Mouse (Mus musculus) liver, adult 2 months (tissue): ENCODE results near the gene Ntn3. TPM values are rescaled to one million over a fixed set of nuclear protein-coding genes. Genes with fewer than 3 reads are reported as not detected.
A peak's percentile ranks its signal among the peaks of the same experiment; 100 is the strongest.

Experiments
- DNase-seq: peaks from one replicate; pipeline ENCODE4 v3.0.0-alpha.2; 2011; ENCODE audit warnings: low read depth, low spot score; ENCODE audit errors: extremely low read depth
- H3K27ac ChIP-seq: fragments of 200-500 bp; replicated peaks from 2 replicates; pipeline ENCODE4 v1.5.1; 2012; ENCODE audit warnings: low read depth, mild to moderate bottlenecking, control low read depth, inconsistent platforms, low read length; ENCODE audit not compliant: insufficient read depth
- H3K27me3 ChIP-seq: fragments of 200-500 bp; 2 replicates; pipeline ENCODE4 v1.6.1; 2012; ENCODE audit warnings: mild to moderate bottlenecking, moderate library complexity, low read length, inconsistent platforms; ENCODE audit not compliant: control insufficient read depth, insufficient read depth
- H3K36me3 ChIP-seq: fragments of 200-500 bp; 2 replicates; pipeline ENCODE4 v1.6.1; 2012; ENCODE audit warnings: low read length, inconsistent platforms; ENCODE audit not compliant: control insufficient read depth, insufficient read depth
- H3K4me1 ChIP-seq: fragments of 200-500 bp; 2 replicates; pipeline ENCODE4 v1.6.1; 2011; ENCODE audit warnings: low read length; ENCODE audit not compliant: control insufficient read depth, insufficient read depth
- H3K4me3 ChIP-seq: fragments of 200-500 bp; 2 replicates; pipeline ENCODE4 v1.5.1; 2011; ENCODE audit warnings: low read depth, mild to moderate bottlenecking, control low read depth, low read length, moderate library complexity; ENCODE audit not compliant: insufficient read depth
- H3K79me2 ChIP-seq: fragments of 200-500 bp; 2 replicates; pipeline ENCODE4 v1.6.1; 2012; ENCODE audit warnings: inconsistent platforms, mild to moderate bottlenecking, low read length, moderate library complexity; ENCODE audit not compliant: control insufficient read depth, insufficient read depth
- H3K9ac ChIP-seq: fragments of 200-500 bp; 2 replicates; pipeline ENCODE4 v1.6.1; 2012; ENCODE audit warnings: low read depth, mild to moderate bottlenecking, control low read depth, inconsistent platforms, low read length
- CTCF ChIP-seq: fragments of 200-500 bp; IDR thresholded peaks from 2 replicates; pipeline ENCODE4 v1.5.1; 2011; ENCODE audit warnings: low read depth, low read length, control low read depth
- POLR2A ChIP-seq: fragments of 200-500 bp; IDR thresholded peaks from 2 replicates; pipeline ENCODE4 v1.6.1; 2011; ENCODE audit warnings: low read length, control low read depth; ENCODE audit not compliant: insufficient read depth; ENCODE audit errors: extremely low read depth
- WGBS: fragments of 180-500 bp; shearing (Covaris S2); methylation state at CpG from one replicate; pipeline ENCODE4 v1.1.7; 2018; 5-methylcytosine and 5-hydroxymethylcytosine counted together
- polyA plus RNA-seq: library from polyadenylated mRNA; depleted of rRNA; stranded (reverse); fragments of >200 nt; gene quantifications from 2 replicates; pipeline ENCODE4 v1.2.3, GENCODE M21; 2012
- total RNA-seq: library from RNA; depleted of rRNA; stranded (reverse); fragments of >200 nt; gene quantifications from 2 replicates; pipeline ENCODE4 v1.2.3, GENCODE M21; 2014

Ntn3 gene
- total and polyA plus RNA-seq, 2 experiments: 2.3 to 7.4 TPM

- 91% methylated on average over 3 of the region's 3 CpGs for WGBS
- DNase-seq: no peak
- Histone ChIP-seq H3K36me3 (no peaks in the 10 kb centered on the region; the same call in 1 of the 2 replicates), H3K79me2 (peaks cover 7% of the 10 kb centered on the region; the same call in 1 of the 2 replicates), H3K4me1 (peaks cover 46% of the 10 kb centered on the region), H3K27ac (peak overlapping the region; percentile 57), H3K9ac (no peak overlapping the region), H3K4me3 (no peak overlapping the region), H3K27me3 (no peaks in the 10 kb centered on the region)
- TF ChIP-seq CTCF (no peak), POLR2A (no peak)
These were observed 547 bp upstream of the Ntn3 start for GRCm38 (mm10) chr17:24209916-24210240.

DNA sequence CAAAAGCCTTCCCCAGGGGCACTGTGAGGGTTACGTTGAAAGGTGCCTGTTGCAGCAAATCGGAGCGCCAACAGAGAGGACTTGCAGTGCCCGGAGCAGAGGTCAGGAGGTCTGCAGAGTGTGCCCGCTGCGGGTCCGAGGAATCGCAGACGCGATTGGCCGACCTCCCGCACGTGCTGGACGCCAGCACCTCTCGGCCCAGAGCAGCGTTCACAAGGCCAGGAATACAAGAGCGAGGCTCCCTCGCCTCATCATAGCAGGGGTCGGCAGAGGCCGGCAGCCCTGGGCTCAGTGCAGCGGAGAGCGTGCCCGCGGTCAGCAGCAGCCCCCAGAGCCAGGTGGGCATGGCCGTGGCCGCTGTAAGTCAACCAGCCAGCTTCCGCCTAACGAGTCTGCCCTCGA, 689 bp downstream of the Ntn3 start:
- Histone ChIP-seq H3K9ac (peak overlapping the region; percentile 83), H3K79me2 (peaks cover 11% of the 10 kb centered on the region; the same call in 1 of the 2 replicates), H3K27ac (peak overlapping the region; percentile 90), H3K36me3 (no peaks in the 10 kb centered on the region), H3K4me3 (peak overlapping the region; percentile 70), H3K4me1 (peaks cover 48% of the 10 kb centered on the region), H3K27me3 (no peaks in the 10 kb centered on the region)
- peak; percentile 25; the same call in 1 of the 2 replicates for TF ChIP-seq POLR2A
- no peak for TF ChIP-seq CTCF
- DNase-seq: peak; percentile 84
- WGBS: 7% methylated on average over 29 of the region's 29 CpGs

DNA sequence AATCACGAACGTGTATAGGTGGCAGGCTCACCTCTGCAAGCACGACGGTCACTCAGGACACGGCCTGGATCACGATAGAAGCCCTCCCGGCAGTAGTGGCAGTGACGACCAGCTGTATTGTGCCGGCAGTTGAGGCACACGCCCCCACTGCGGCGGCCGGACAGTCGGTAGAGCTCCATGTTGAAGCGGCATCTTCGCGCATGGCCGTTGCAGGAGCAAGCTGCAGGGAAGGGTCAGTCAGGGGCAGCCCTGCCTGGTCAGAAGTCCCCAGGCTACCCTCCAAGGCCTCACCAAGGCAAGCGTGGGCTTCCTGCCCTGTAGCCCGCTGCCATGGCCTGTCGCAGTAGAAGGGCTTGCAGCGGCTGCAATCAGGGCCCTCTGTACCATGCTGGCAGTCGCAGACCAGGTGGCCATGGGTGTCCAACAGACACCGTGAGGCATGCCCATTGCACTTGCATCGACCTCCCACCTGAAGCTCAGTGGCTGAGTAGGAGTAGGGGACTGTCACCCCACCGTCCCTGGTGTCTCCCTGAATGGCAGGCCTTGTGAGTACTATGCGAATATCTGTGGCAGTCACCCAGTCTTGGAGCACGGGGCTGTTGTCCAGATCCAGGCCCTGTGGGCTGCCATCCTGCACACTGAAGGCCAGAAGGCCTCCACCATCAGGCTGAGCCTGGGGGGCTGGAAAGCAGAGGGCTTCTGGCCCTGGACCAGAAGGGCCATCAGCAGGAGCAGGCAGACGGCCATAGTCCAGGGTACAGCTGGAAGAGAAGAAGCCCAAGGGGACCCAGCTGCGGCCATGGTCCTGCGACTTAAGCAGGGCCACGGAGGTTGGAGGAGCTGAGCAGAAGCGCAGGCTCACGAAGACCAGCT, 1.3 kb downstream of the Ntn3 start:
- no peaks in the 10 kb centered on the region for H3K36me3 ChIP-seq
- H3K9ac ChIP-seq: peak overlapping the region; percentile 83
- DNase-seq: no peak
- TF ChIP-seq POLR2A (0 out of 2 replicates have a peak, but pooled peaks have one; percentile 0), CTCF (no peak)
- 86% methylated on average over 34 of the region's 34 CpGs for WGBS
- no peaks in the 10 kb centered on the region for H3K27me3 ChIP-seq
- peak overlapping the region; percentile 90 for H3K27ac ChIP-seq
- H3K4me3 ChIP-seq: peak overlapping the region; percentile 70; the same call in 1 of the 2 replicates
- H3K4me1 ChIP-seq: peaks cover 46% of the 10 kb centered on the region
- H3K79me2 ChIP-seq: peaks cover 16% of the 10 kb centered on the region; the same call in 1 of the 2 replicates

GRCm38 (mm10) chr17:24206451-24207351, 2.6 kb downstream of the Ntn3 start:
- H3K4me1 ChIP-seq: peaks cover 44% of the 10 kb centered on the region
- peak overlapping the region; percentile 54 for H3K9ac ChIP-seq
- no peaks in the 10 kb centered on the region for H3K27me3 ChIP-seq
- no peak for TF ChIP-seq POLR2A
- TF ChIP-seq CTCF: no peak
- WGBS: 31% methylated on average over 61 of the region's 62 CpGs
- DNase-seq: no peak
- H3K4me3 ChIP-seq: peak overlapping the region; percentile 24; the same call in 1 of the 2 replicates
- no peaks in the 10 kb centered on the region for H3K36me3 ChIP-seq
- peaks cover 19% of the 10 kb centered on the region; the same call in 1 of the 2 replicates for H3K79me2 ChIP-seq
- no peak overlapping the region for H3K27ac ChIP-seq

DNA sequence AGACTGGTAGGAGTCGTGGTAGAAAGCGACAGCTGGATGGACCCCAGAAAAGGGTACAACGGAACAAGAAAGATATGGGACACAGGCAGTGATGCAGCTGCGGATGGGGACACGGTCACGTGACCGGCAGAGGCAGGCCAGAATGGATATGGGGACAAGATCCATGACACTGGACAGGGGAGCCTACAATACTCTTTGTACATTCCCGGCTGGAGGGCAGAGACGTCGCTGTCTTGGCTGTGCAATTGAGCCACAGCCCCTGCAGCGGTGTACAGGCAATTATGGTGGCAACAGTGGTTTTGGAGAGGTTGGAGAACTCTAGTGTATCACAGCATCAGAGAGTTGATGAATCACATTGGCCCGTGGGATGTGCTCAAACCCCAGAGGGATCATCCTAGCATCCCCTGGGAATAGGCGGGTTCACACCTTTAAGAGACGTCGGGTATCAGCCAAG, 3.4 kb downstream of the Ntn3 start:
- no peak for TF ChIP-seq CTCF
- TF ChIP-seq POLR2A: 0 out of 2 replicates have a peak, but pooled peaks have one; percentile 4
- no peaks in the 10 kb centered on the region for H3K27me3 ChIP-seq
- DNase-seq: no peak
- peaks cover 19% of the 10 kb centered on the region; the same call in 1 of the 2 replicates for H3K79me2 ChIP-seq
- H3K27ac ChIP-seq: peak overlapping the region; percentile 17
- H3K36me3 ChIP-seq: no peaks in the 10 kb centered on the region
- WGBS: 13% methylated on average over 15 of the region's 15 CpGs
- peak overlapping the region; percentile 82; the same call in 1 of the 2 replicates for H3K4me3 ChIP-seq
- H3K4me1 ChIP-seq: peaks cover 39% of the 10 kb centered on the region
- H3K9ac ChIP-seq: peak overlapping the region; percentile 95
